Mouse (Mus musculus) embryonic fibroblast, embryonic 13.5 days (primary cell): ENCODE data around the gene Zfr2.

Experiments
- CTCF ChIP-seq: IDR thresholded peaks from 2 replicates; pipeline ENCODE4 v1.5.1; 2011; ENCODE audit warnings: mild to moderate bottlenecking, control low read depth, low read length, moderate library complexity, borderline replicate concordance; ENCODE audit not compliant: insufficient read depth
- POLR2A ChIP-seq: IDR thresholded peaks from 2 replicates; pipeline ENCODE4 v1.6.1; 2011; ENCODE audit warnings: low read depth, mild to moderate bottlenecking, control low read depth, low read length, moderate library complexity

DNA sequence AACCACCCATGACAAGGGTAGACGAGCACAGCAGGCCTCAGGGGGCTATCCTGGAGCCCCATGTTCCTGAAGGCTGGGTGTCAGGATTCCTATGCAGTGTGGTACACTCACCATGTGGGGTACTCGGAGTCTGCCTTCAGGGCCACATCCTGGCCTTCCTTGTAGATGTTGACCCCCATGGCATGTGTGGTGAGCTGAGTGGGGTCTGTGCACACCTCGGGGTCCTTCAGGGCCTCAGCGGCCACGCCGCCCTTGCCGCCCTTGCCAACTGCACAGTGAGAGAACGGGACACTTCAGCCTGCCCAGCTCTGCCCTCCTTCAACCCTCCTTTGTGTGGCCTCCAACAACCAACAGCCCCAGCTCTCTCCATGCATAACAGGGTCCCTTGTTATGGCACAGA lies 32.6 kb downstream of the Zfr2 start:
- TF ChIP-seq CTCF (no peak), POLR2A (no peak)
